Mouse (Mus musculus) hindbrain, embryonic 14.5 days (tissue): ENCODE results near the gene H2afv. TPM values are rescaled to one million over a fixed set of nuclear protein-coding genes. Genes with fewer than 3 reads are reported as not detected.
A peak's percentile ranks its signal among the peaks of the same experiment; 100 is the strongest.
"Not testable (repeated sequence)": the region's sequence is repeated elsewhere in the genome, so short reads cannot be mapped to it uniquely, and the experiment has no call there.

Source experiments
- ATAC-seq: fragments of 200-750 bp; cut with Nextera tagmentation; 2 replicates; pipeline ENCODE4 v1.8.0; 2017; ENCODE audit warnings: moderate number of reproducible peaks, mild to moderate bottlenecking, moderate TSS enrichment, moderate library complexity; ENCODE audit not compliant: low FRiP score
- DNase-seq: peaks from one replicate; pipeline ENCODE4 v3.0.0-alpha.2; 2015; ENCODE audit warnings: low spot score
- H3K27ac ChIP-seq: fragments of 300-500 bp; sonication (generic); 2 replicates; pipeline ENCODE4 v1.5.1; 2014; ENCODE audit warnings: mild to moderate bottlenecking, moderate library complexity
- H3K27me3 ChIP-seq: fragments of 300-500 bp; sonication (generic); 2 replicates; pipeline ENCODE4 v1.6.1; 2014; ENCODE audit warnings: mild to moderate bottlenecking, low read length, mixed read lengths; ENCODE audit not compliant: control insufficient read depth, insufficient read depth
- H3K36me3 ChIP-seq: fragments of 300-500 bp; sonication (generic); replicated peaks from 2 replicates; pipeline ENCODE4 v1.6.1; 2014; ENCODE audit not compliant: control insufficient read depth, insufficient read depth
- H3K4me1 ChIP-seq: fragments of 300-500 bp; sonication (generic); replicated peaks from 2 replicates; pipeline ENCODE4 v1.6.1; 2014; ENCODE audit warnings: antibody characterized with exemption, low read length, mixed read lengths; ENCODE audit not compliant: control insufficient read depth, insufficient read depth
- H3K4me2 ChIP-seq: fragments of 300-500 bp; sonication (generic); replicated peaks from 2 replicates; pipeline ENCODE4 v1.6.1; 2014; ENCODE audit warnings: mild to moderate bottlenecking, moderate library complexity
- H3K4me3 ChIP-seq: fragments of 300-500 bp; sonication (generic); replicated peaks from 2 replicates; pipeline ENCODE4 v1.5.1; 2014; ENCODE audit warnings: mild to moderate bottlenecking, low read length
- H3K9ac ChIP-seq: fragments of 300-500 bp; sonication (generic); 2 replicates; pipeline ENCODE4 v1.6.1; 2014
- H3K9me3 ChIP-seq: fragments of 300-500 bp; sonication (generic); 2 replicates; pipeline ENCODE4 v1.6.1; 2016; ENCODE audit warnings: low read length; ENCODE audit not compliant: control insufficient read depth
- whole genome bisulfite sequencing: fragments of 180-500 bp; shearing (Covaris S2); extraction: QIAGEN DNeasy Blood & Tissue Kit; methylation state at CpG from one replicate; pipeline ENCODE4 v1.1.7; 2014; 5-methylcytosine and 5-hydroxymethylcytosine counted together
- polyA plus RNA-seq: library from polyadenylated mRNA; unstranded; fragments of >200 nt; fragmentation: Nextera tagmentation; extraction: Ambion mirVana; gene quantifications from 2 replicates; pipeline ENCODE4 v1.2.1, GENCODE M21; 2014

Gene H2afv
- polyA plus RNA-seq, 1 experiment from 2014 or later: 249 TPM

DNA sequence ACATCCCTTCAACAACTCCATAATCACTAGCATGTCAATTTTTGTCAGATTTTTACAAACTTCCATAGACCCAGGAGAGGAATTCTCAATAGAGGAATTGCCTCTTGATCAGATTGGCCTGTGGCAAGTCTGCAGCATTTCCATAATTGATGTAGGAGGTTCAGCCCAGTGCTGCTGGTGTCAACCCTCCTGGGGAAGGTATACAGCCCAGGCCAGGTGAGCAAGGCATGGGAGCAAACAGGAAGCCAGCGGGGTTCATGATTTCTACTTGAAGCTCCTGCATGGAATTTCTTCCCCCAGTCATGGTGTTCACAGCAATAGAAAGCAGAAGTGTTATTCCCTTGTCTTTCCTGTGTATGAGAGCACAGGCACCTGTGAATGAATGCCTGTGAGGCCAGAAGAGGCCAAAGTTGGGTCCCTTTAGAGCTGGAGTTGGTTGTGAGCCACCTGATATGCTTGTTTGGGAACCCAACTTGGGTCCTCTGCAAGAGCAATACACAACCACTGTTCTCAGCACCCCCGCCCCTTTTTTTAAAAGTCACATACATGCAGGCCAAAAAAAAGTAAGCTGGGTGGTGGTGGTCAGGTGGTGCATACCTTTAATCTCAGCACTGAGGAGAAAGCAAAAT lies 23.4 kb downstream of the H2afv start:
- no peak for ATAC-seq
- no peaks in the 10 kb centered on the region for H3K27me3 ChIP-seq
- H3K36me3 ChIP-seq: peaks cover 62% of the 10 kb centered on the region
- peaks cover 20% of the 10 kb centered on the region for H3K4me1 ChIP-seq
- no peaks in the 10 kb centered on the region for H3K9me3 ChIP-seq
- WGBS: 77% methylated on average over 2 of the region's 2 CpGs
- H3K4me2 ChIP-seq: no peak overlapping the region
- H3K27ac ChIP-seq: no peak overlapping the region
- no peak overlapping the region for H3K9ac ChIP-seq
- no peak overlapping the region for H3K4me3 ChIP-seq
- no peak for DNase-seq

DNA sequence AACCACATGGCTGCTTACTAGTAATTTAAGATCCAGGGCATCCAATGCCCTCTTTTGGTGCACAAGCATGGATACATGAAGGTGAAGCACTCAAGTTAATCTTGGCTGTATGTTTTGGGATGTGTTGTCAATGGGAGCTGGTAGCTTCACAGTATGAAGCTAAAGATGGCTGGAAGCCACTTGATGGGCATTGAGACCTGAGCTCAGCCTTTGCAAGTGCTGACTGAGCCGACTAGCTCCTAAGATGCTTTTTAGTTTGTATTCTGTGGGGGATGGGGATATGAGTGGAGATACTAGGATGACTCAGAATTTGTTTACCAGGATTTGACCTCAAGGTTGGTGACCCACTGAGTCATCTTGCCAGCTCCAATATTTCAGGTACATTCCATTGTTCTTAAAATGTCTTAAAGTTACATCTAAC lies 23.9 kb downstream of the H2afv start:
- Histone ChIP-seq H3K9me3 (no peaks in the 10 kb centered on the region), H3K27ac (no peak overlapping the region), H3K9ac (no peak overlapping the region), H3K27me3 (no peaks in the 10 kb centered on the region), H3K4me1 (peaks cover 20% of the 10 kb centered on the region), H3K36me3 (peaks cover 59% of the 10 kb centered on the region), H3K4me3 (no peak overlapping the region), H3K4me2 (no peak overlapping the region)
- DNase-seq: no peak
- WGBS: 29% methylated on average over 1 of the region's 1 CpGs
- ATAC-seq: no peak

DNA sequence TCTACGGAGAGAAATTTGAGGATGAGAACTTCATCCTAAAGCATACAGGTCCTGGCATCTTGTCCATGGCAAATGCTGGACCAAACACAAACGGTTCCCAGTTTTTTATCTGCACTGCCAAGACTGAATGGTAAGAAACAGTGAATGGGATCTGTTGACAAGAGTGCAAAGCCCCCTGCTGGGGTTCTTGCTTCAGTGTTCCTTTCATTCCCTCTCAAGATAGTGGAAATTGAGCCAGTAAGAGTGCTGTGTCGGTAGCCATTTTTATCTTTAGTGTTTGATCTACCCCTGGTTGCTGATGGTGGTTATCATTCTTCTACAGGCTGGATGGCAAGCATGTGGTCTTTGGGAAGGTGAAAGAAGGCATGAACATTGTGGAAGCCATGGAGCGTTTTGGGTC lies 25.1 kb downstream of the H2afv start:
- H3K9me3 ChIP-seq, H3K4me3 ChIP-seq, H3K9ac ChIP-seq, H3K27ac ChIP-seq, DNase-seq, ATAC-seq, H3K4me2 ChIP-seq, H3K27me3 ChIP-seq: not testable (repeated sequence)
- peaks cover 28% of the 10 kb centered on the region for H3K4me1 ChIP-seq
- 55% methylated on average over 3 of the region's 4 CpGs for WGBS
- H3K36me3 ChIP-seq: peaks cover 52% of the 10 kb centered on the region

DNA sequence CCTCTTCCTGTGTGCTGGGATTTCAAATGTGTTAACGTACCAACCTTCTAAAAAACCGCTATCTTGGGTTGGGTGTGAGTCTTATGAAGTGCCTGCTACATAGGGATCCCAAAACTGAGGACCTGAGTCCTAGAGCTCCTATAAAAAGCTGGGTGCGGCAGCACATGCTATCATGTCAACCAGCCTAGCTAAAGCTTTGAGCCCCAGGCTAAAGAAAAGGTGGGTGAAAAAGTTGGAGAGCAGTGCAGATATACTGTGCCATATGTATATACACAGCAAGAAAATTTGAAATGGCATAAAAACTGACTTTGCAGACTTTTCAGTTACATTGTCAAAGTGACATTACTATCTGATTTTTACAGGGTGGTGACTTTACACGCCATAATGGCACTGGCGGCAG lies 25.5 kb downstream of the H2afv start:
- no peak overlapping the region for H3K9ac ChIP-seq
- peak overlapping the region; percentile 88; the same call in 1 of the 2 replicates for H3K4me2 ChIP-seq
- DNase-seq: no peak
- no peak for ATAC-seq
- H3K4me3 ChIP-seq: no peak overlapping the region
- H3K9me3 ChIP-seq: no peaks in the 10 kb centered on the region
- peaks cover 48% of the 10 kb centered on the region for H3K36me3 ChIP-seq
- H3K27ac ChIP-seq: no peak overlapping the region
- H3K4me1 ChIP-seq: peaks cover 28% of the 10 kb centered on the region
- WGBS: 88% methylated on average over 5 of the region's 5 CpGs
- no peaks in the 10 kb centered on the region for H3K27me3 ChIP-seq

DNA sequence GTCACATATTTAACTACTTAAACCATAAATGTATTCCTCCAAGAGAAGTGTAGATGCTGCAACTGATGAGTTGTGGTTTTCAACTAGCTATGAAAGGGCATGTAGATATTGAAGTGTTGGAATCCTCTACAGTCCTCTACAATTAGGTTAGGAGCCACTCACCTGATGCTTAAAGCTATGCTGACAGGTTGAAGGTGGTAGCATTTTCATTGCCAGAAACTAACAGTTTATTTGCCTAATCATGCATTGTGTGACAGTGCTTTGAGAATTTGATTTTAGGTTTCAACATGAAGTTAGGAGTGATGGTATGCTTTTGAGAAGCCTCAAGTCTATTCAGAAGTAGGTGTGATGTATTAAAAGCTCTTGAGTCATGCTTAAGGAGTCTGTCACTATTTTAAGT lies 26.8 kb downstream of the H2afv start:
- Histone ChIP-seq H3K4me2 (peak overlapping the region; percentile 88), H3K9ac (peak overlapping the region; percentile 98), H3K36me3 (peaks cover 42% of the 10 kb centered on the region), H3K9me3 (no peaks in the 10 kb centered on the region), H3K27ac (no peak overlapping the region), H3K27me3 (no peaks in the 10 kb centered on the region), H3K4me1 (peaks cover 28% of the 10 kb centered on the region), H3K4me3 (peak overlapping the region; percentile 90)
- ATAC-seq: no peak
- DNase-seq: no peak

DNA sequence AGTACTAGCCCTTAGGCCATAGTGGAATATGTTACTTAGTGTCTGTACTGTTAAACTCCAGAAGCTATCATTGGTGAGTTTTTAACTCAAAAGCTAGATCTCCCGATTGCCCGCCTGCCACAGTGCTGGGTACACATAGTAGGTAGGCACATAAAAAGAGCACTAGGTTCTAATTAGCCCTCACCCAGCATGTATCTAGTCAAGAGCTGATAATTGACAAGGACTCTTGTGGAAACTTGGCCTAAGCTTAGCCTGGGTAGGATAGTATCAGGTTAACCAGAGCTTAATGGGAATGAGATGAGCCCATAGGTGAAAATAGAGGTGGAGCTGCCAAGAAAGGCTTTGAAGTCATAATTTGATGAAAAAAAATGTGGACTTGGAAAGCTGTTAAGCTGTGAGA lies 27.2 kb downstream of the H2afv start:
- peak overlapping the region; percentile 90 for H3K4me3 ChIP-seq
- H3K9ac ChIP-seq: peak overlapping the region; percentile 98
- no peak for ATAC-seq
- peak overlapping the region; percentile 96 for H3K27ac ChIP-seq
- no peak for DNase-seq
- peaks cover 42% of the 10 kb centered on the region for H3K36me3 ChIP-seq
- 42% methylated on average over 2 of the region's 2 CpGs for WGBS
- peak overlapping the region; percentile 88 for H3K4me2 ChIP-seq
- no peaks in the 10 kb centered on the region for H3K27me3 ChIP-seq
- peaks cover 28% of the 10 kb centered on the region for H3K4me1 ChIP-seq
- no peaks in the 10 kb centered on the region for H3K9me3 ChIP-seq

DNA sequence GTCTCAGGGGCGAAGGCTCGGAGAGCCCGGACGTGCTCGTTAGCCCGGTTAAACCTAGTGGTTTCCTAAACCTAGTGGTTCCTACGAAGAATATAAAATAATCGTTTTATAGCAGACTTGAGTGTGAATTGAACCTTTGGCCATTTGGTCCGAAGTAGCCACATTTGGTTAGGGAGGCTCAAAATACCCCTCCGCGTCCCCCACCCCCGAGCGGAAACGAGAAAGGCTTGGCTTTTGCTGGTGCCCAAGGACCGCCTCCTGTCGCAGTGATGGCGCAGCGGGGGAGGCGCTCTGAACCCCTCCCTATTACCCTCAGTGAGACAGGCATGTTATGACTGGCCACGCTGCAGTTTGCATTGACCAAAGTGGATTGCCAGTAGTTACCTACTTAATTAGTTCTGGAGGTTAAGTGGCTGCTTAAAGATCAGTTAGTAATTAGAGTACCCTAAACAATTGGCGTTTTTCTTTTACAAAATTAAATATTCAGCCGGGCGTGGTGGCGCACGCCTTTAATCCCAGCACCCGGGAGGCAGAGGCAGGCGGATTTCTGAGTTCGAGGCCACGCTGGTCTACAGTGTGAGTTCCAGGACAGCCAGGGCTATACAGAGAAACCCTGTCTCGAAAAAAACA lies 27.7 kb downstream of the H2afv start:
- ATAC-seq (peak; percentile 41), DNase-seq (peak; percentile 69)
- H3K4me2 ChIP-seq: peak overlapping the region; percentile 88
- H3K9ac ChIP-seq: peak overlapping the region; percentile 98
- peaks cover 39% of the 10 kb centered on the region for H3K36me3 ChIP-seq
- no peaks in the 10 kb centered on the region for H3K27me3 ChIP-seq
- peak overlapping the region; percentile 90 for H3K4me3 ChIP-seq
- peaks cover 28% of the 10 kb centered on the region for H3K4me1 ChIP-seq
- H3K27ac ChIP-seq: peak overlapping the region; percentile 96
- 2% methylated on average over 30 of the region's 30 CpGs for WGBS
- H3K9me3 ChIP-seq: no peaks in the 10 kb centered on the region

DNA sequence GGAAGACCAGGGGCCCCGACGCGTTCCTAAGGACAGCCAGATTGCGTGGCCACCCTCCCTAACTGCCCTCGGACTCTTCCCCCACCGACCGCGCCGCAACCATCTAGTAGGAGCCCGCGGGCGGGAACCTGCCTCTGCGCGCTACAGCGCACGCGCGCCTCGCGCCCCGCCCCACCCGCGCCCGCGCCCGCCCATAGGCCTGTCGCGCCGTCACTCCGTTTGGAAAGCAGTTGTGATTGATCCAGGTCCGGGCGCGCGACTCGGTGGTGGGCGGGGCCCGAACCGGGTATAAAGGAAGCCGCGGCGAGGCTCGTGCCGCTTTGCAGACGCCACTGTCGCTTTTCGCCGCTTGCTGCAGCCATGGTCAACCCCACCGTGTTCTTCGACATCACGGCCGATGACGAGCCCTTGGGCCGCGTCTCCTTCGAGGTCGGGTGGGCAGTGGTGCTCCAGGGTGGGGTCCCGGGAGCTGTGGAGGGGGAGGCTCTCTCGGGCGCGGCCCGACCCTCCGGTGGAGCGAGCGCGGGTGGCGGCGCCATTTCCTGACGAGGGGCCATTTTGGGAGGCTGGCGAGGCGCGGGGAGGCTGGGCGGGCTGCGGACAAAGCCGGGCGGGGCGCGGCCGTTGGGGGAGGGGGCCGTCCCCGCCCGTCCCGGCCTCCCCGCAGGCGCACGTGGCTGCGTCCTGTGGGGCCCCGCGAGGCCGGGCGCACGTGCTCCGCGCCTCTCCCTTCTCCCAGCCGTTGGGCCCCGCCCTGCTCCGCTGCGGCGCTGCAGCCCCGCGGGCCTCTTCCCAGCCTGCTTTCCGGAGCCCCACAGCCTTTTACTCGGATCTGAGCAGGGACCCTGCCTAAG lies 28.5 kb downstream of the H2afv start:
- peaks cover 28% of the 10 kb centered on the region for H3K4me1 ChIP-seq
- peak overlapping the region; percentile 98 for H3K9ac ChIP-seq
- peaks cover 32% of the 10 kb centered on the region for H3K36me3 ChIP-seq
- peak overlapping the region; percentile 88 for H3K4me2 ChIP-seq
- no peaks in the 10 kb centered on the region for H3K9me3 ChIP-seq
- no peaks in the 10 kb centered on the region for H3K27me3 ChIP-seq
- H3K4me3 ChIP-seq: peak overlapping the region; percentile 90
- under 1% methylated on average over 84 of the region's 102 CpGs for WGBS
- DNase-seq: peak; percentile 96
- peak; percentile 97 for ATAC-seq
- peak overlapping the region; percentile 96 for H3K27ac ChIP-seq
